In the genomic region with DNA sequence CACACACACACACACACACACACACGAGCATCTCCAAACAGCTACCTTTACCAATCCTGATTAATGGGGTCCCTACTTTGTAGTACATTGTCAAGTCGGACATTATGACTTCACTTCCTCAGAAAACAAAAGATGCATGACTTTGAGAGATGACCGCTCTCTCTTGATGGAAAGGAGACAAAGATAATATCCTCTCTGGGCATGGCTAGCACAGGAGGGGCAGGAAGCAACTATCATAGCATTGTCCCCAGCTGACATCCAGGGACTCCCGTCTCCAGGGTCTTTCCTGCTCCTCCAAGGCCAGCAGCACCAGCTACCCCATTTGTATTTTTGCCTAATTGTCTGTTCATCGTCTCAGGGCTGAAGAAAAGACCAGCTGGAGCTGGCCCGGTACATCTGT, we compare ENCODE assay signal across 17 mouse cellular contexts.
"Had no signal": no experiment of that assay in that cellular context is flagged by ENCODE, and none has a peak within 500 bp of the region (broad histone marks: within the 10 kb centered on the region; RNA-seq: fewer than 3 reads in every experiment).

No protein-coding gene starts in this region.

- H3K4me2 ChIP-seq: limb, embryonic 13.5 days; midbrain, embryonic 11.5 days; midbrain, embryonic 15.5 days; neural tube, embryonic 13.5 days had no signal

- H3K27me3 ChIP-seq: limb, embryonic 13.5 days had no signal

- H3K9ac ChIP-seq: limb, embryonic 13.5 days; liver, embryonic 14.5 days; midbrain, embryonic 15.5 days; neural tube, embryonic 13.5 days had no signal

- H3K4me3 ChIP-seq: layer of hippocampus, adult 2 months; limb, embryonic 13.5 days; megakaryocyte, embryonic 14.5 days; midbrain, embryonic 15.5 days; neural tube, embryonic 13.5 days had no signal

- H3K9me3 ChIP-seq: limb, embryonic 13.5 days; megakaryocyte, embryonic 14.5 days; midbrain, embryonic 15.5 days; neural tube, embryonic 13.5 days had no signal

- H3K36me3 ChIP-seq: limb, embryonic 13.5 days; midbrain, embryonic 15.5 days; neural tube, embryonic 13.5 days had no signal

- ATAC-seq: inflammation-experienced regulatory T-cells, adult 6 months; intestine, postnatal 0 days; midbrain, embryonic 15.5 days had no signal

- H3K27ac ChIP-seq: layer of hippocampus, adult 2 months; limb, embryonic 13.5 days; liver, embryonic 14.5 days; macrophage; midbrain, embryonic 15.5 days; neural tube, embryonic 13.5 days had no signal

- DNase-seq: kidney, postnatal 4 days; left cerebral cortex, postnatal 4 days; retina, postnatal 1 day; right cerebral cortex, postnatal 4 days; spleen, adult 18-20 months; thymus, adult 2 months; thymus, postnatal 25 days had no signal
